In the genomic region with DNA sequence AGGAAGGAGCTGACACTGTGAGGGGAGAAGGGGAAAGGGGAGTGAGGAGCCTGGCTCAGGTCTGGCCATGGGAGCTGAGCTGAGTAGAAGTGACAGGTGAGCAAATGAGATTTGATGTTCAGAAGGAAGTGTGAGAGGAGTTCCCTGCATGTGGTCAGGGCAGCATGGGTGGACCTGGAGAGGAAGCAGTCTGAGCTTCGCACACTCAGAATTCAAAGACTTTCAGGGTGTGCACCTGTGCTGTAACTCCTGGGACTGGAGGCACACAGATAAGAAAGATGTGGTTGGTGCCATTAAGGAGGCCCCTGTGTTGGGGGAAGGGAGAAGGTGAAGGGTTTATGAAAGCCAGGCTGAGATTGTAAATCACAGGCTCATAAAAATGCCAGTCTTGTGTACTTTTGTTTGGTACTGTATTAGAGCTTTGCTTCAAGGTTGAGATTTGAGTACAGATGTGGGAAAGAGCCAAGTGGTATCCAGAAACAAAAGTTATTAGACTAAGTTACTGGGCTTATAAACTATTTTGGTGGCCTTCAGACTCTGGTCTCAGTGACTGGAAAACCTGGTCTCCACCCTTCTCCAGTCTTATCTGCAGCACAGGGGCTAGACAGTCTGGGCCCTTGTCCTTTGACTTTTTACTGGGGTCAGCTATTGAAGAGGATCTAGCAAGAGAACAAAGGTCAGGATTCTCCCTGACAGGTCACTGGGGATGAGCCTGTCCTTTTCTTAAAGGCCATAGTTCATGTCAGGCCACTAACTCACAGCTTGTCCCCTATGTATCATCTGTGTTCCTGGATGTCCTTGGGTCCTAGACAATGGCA, we compare ENCODE assay signal across 24 mouse cellular contexts. TPM values are rescaled to one million over a fixed set of nuclear protein-coding genes. Genes with fewer than 3 reads are reported as not detected.
DNase-seq lines count a peak whose midpoint lies in the region; ATAC-seq lines count a peak whose summit lies in the region.
"Had no signal": no experiment of that assay in that cellular context is flagged by ENCODE, and none has a peak within 500 bp of the region (broad histone marks: within the 10 kb centered on the region; RNA-seq: fewer than 3 reads in every experiment).

No protein-coding gene starts in this region.

- peaks cover 20% of the 10 kb centered on the region for H3K4me1 ChIP-seq in kidney, embryonic 16.5 days (ENCODE audit: insufficient read depth, low read length)

- no peaks in the 10 kb centered on the region for H3K36me3 ChIP-seq in kidney, embryonic 16.5 days (ENCODE audit: insufficient read depth, low read length)
- H3K36me3 ChIP-seq: embryonic facial prominence, embryonic 10.5 days; G1E; heart, embryonic 12.5 days had no signal

- no peak for DNase-seq in kidney, postnatal 25 days
- DNase-seq in embryo, embryonic 10.5 days (ENCODE audit: low spot score): peak; percentile 46
- DNase-seq in forelimb bud, embryonic 11.5 days (ENCODE audit: low read depth, low spot score): peak; percentile 47
- DNase-seq in retina, postnatal 1 day: peak; percentile 19
- DNase-seq in left cerebral cortex, adult 8-10 months (ENCODE audit: low spot score in 2 of 2): no peak
- DNase-seq in ovary, adult 18-20 months (ENCODE audit: low spot score): no peak
- DNase-seq: adrenal gland, adult 8-10 months; cerebellum, adult 2 months; forebrain, postnatal 0 days; gastrocnemius, postnatal 25 days; heart, postnatal 36 days; liver; lung, embryonic 14.5 days; midbrain, embryonic 14.5 days; right cerebral cortex, postnatal 25 days; thymus, postnatal 36 days had no signal

- H3K4me3 ChIP-seq in kidney, embryonic 16.5 days (ENCODE audit: low read length): no peak overlapping the region
- H3K4me3 ChIP-seq: embryonic facial prominence, embryonic 10.5 days; erythroblast, embryonic 14.5 days; heart, embryonic 12.5 days; layer of hippocampus, adult 2 months had no signal

- ATAC-seq in kidney, embryonic 16.5 days (ENCODE audit: low FRiP score, low TSS enrichment): peak; percentile 31; the same call in 1 of the 2 replicates
- no peak for ATAC-seq in frontal cortex, adult (ENCODE audit: low TSS enrichment)
- ATAC-seq: forebrain, postnatal 0 days; hindbrain, postnatal 0 days had no signal

- H3K4me2 ChIP-seq in kidney, embryonic 16.5 days (replicated peaks; ENCODE audit: low read depth, low read length): no peak overlapping the region
- H3K4me2 ChIP-seq: heart, embryonic 12.5 days; lung, embryonic 14.5 days had no signal

- H3K9ac ChIP-seq in kidney, embryonic 16.5 days (replicated peaks; ENCODE audit: low read length): no peak overlapping the region
- H3K9ac ChIP-seq: forebrain, postnatal 0 days; heart, embryonic 12.5 days; lung, embryonic 14.5 days had no signal

- H3K27me3 ChIP-seq in kidney, embryonic 16.5 days (ENCODE audit: insufficient read depth, low read length): no peaks in the 10 kb centered on the region
- H3K27me3 ChIP-seq: heart, embryonic 12.5 days had no signal

- H3K27ac ChIP-seq in kidney, embryonic 16.5 days (ENCODE audit: low read length): no peak overlapping the region
- H3K27ac ChIP-seq: embryonic facial prominence, embryonic 10.5 days; hindbrain, postnatal 0 days; layer of hippocampus, adult 2 months had no signal

- H3K9me3 ChIP-seq in kidney, embryonic 16.5 days (ENCODE audit: low read length): no peaks in the 10 kb centered on the region
- H3K9me3 ChIP-seq: embryonic facial prominence, embryonic 10.5 days; G1E; heart, embryonic 12.5 days had no signal

- 18% methylated on average over 1 of the region's 1 CpGs for WGBS in kidney, embryonic 16.5 days

RNA-seq across cellular contexts. Expression of gene Pard3b, which starts 13.0 kb away (rescaled TPM):
- 17.6 and 20.4 TPM in 2 replicates for polyA plus RNA-seq in kidney, embryonic 16.5 days (2015; fragmentation: Nextera tagmentation; extraction: Ambion mirVana)
- 1 to 10 TPM; 3.3 to 5.3 (median 4.4) TPM for total RNA-seq in left cerebral cortex, adult 8-10 months (2022)
- polyA plus RNA-seq: erythroblast, embryonic 14.5 days; G1E had no signal

Comparison
In these comparisons a context has a peak if more than half of its experiments do, and no peak if none do; other contexts are left out.
1. DNase-seq: peak in embryo, embryonic 10.5 days (single experiment), forelimb bud, embryonic 11.5 days (single experiment) and retina, postnatal 1 day (single experiment); none in kidney, postnatal 25 days (0 of 2), left cerebral cortex, adult 8-10 months (0 of 2) and ovary, adult 18-20 months (single experiment).